Mouse (Mus musculus): ENCODE results near the gene Il21.

Gene Il21

GRCm38 (mm10) chr3:37232586-37233222, at the start of gene Il21:
Gene Il21, minus strand, starts transcription at chr3:37232636.
- no peak for DNase-seq (ENCODE audit: low read depth, low spot score)

GRCm38 (mm10) chr3:37280871-37281270, 48.4 kb upstream of the Il21 start:
- DNase-seq (ENCODE audit: low read depth, low spot score): no peak

DNA sequence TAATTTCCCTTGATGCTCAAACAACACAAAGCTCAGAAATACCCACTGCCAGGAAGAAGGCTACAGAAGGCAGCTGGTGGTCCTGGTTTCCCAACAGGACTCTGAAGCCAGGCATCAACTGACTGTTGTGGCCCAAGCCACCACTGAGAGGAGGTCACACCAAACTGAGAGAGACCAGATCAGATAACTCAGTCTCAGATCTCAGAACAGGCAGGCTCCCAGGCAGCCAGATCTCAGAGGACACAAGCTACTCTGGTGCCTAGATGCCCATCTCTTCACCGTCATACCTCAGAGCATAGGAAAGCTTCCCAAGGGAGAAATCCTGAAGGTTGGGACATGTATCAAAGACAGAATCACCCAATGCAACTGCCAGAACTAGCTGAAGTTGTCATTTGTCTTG, 47.8 kb upstream of the Il21 start:
- no peak for DNase-seq (ENCODE audit: low read depth, low spot score)

DNA sequence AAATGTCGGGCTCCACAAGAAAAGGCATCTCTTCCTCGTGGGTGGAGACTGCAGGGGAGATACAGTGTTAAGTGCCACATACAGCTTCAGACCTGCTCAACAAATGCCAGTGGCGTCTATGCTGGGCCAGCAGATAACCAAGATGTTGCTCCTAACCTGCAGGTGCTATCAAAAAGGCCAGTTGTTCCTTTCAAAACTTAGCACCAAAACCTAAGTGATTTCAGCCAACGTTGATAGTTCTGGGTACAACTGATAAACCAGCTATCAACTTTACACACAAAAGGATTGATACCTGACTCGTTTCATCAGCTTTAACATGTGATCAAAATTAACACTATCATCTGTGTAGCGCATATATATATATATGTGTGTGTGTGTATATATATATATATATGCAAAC, 42.2 kb upstream of the Il21 start:
- no peak for DNase-seq (ENCODE audit: low read depth, low spot score)

- no peak for DNase-seq (ENCODE audit: low read depth, low spot score)
Observed at GRCm38 (mm10) chr3:37273092-37273491, 40.7 kb upstream of the Il21 start.

DNA sequence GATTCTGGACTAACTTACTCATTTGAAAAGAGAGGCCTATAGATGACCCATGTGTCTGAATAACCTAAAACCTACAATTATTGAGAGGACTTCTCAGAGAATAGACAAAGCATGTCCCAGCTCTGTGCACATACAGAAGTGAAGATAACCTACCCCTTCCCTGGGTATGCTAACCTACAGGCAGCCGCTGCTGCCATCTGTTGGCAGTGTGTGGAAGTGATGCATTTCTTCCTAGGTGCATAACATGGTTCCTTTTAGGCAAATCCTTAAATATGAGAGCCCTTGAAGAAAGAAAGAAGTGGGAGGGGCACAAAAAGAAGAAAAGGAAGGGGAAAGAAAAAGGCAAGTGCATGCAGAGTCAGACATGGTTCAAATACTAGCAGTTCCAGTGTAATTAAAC, 38.8 kb upstream of the Il21 start:
- no peak for DNase-seq (ENCODE audit: low read depth, low spot score)

DNA sequence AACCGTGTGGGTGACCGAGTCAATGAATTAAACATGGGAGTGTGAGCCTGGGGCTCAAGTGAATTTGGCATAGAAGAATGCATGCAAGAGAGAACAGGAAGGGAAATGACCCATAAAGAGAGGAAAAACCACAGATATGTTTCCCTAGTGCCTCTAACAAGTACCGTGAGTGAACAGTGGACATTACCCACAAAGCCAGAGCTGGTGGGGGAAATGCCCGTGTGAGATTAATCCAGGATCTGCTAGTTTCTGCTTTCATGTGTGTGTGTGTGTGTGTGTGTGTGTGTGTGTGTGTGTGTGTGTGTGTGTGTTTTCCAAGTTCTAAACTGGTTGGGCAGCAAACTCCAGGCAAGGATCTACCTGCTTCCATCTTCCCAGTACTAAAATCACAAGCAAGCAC, 37.5 kb upstream of the Il21 start:
- no peak for DNase-seq (ENCODE audit: low read depth, low spot score)

DNA sequence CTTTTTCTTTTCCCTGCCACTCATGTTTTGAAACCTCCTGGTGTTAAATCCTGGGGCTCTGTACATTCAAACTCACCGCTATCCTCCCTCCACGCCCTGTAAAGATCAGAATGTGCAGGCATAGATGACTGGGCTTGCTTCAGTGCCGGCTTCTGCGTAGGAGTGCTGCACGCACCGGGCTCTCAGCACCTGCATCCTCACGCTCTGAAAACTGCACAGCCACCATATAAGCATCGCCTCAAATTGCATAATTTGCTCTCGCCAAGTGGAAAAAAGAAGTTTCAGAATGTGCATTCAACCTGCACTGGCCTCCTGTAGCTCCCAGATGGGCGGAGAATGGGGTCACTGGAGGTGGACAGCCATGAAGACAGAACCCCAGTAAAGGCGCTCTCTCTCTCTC, 35.9 kb upstream of the Il21 start:
- DNase-seq (ENCODE audit: low read depth, low spot score): no peak

DNA sequence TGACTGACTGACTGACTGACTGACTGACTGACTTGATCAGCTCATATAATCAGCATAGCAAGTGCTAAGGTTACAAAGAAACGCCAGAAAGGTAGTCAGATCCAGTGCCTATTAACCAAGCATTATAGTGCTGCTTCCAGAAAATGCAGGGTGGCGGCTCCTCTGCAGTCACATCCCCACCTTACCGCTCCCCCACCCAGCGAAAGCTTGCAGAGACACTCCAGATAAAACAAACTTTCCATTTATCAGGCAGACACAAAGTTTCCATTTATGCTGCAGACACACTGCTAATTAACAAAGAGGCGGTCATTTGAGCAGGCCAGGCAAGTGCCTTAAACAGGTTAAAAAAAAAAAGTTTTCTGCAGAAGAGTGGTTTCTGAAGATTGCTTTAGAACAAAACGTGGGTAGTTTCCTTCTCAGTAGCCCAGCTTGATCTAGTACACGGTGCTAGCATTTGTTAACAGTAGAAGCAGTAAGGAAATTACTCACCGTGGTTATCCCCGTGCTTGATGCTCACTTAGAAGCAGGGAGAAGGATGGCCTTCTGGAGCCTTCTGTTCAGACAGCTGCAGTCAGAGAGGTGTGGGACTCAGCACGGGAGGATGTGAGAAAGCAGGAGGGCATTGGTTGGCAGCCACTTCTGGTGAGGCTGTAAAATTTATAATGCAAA, 27.0 kb upstream of the Il21 start:
- no peak for DNase-seq (ENCODE audit: low read depth, low spot score)

DNA sequence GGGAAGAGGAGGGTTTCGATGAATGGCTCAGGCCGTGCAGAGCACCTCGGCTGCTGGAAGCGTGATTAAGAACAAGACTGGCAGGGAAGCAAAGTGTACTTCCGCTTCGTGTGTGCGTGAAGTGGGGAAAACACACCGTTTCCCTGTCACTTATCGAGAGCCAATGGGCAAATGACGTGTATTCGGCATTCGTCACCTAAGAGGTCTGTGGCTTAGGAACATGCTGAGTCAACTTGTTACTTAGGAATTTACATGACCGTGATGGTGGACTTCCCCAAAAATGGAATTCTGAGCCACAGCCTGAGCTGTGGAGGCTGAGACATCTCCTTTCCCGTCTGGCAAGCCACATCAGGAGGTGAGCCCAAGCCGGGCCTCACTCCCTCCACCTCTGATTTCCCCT, 25.3 kb upstream of the Il21 start:
- no peak for DNase-seq (ENCODE audit: low read depth, low spot score)

- no peak for DNase-seq (ENCODE audit: low read depth, low spot score)
Observed at GRCm38 (mm10) chr3:37250967-37251366, 18.5 kb upstream of the Il21 start.

- DNase-seq (ENCODE audit: low read depth, low spot score): no peak
Observed at GRCm38 (mm10) chr3:37235025-37235424, 2.6 kb upstream of the Il21 start.

- DNase-seq (ENCODE audit: low read depth, low spot score): no peak
Observed at GRCm38 (mm10) chr3:37231153-37231552, 1.3 kb downstream of the Il21 start.

- no peak for DNase-seq (ENCODE audit: low read depth, low spot score)
Observed at GRCm38 (mm10) chr3:37229082-37229829, 3.2 kb downstream of the Il21 start.

DNA sequence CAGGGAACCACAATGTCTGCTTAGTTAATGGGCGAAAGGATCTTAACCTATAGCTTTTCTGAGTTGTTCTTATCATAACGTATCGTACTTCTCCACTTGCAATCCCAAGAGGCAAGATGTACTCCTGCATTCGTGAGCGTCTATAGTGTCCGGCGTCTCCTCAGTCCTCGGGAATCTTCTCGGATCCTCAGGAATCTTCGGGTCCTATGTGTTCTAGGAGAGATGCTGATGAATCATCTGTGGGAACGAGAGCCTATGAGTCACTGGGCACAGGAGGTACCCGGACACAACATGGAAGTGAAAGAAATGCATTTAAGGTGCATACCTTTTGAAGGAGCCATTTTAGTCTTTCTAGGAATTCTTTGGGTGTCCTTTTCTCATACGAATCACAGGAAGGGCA, 7.3 kb downstream of the Il21 start:
- DNase-seq (ENCODE audit: low read depth, low spot score): no peak

DNA sequence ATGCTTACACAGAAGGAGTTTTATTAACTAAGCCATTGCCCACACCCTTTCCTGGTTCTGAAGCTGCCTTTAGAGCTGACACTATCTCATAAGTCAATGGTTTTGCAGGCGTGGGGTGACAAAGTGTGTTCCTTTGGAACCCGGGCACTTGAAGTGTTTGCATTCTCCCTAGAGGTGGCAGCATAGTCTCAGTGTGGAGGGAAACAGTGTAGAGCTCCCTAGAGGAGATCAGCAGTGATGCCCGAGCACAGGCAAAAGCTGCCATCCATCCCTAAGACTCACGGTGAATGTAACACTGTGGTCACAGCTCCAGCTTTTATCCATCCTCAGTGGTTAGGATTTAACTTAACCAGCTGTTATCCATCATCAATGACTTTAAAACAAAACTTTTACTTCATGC, 13.4 kb downstream of the Il21 start:
- no peak for DNase-seq (ENCODE audit: low read depth, low spot score)

DNA sequence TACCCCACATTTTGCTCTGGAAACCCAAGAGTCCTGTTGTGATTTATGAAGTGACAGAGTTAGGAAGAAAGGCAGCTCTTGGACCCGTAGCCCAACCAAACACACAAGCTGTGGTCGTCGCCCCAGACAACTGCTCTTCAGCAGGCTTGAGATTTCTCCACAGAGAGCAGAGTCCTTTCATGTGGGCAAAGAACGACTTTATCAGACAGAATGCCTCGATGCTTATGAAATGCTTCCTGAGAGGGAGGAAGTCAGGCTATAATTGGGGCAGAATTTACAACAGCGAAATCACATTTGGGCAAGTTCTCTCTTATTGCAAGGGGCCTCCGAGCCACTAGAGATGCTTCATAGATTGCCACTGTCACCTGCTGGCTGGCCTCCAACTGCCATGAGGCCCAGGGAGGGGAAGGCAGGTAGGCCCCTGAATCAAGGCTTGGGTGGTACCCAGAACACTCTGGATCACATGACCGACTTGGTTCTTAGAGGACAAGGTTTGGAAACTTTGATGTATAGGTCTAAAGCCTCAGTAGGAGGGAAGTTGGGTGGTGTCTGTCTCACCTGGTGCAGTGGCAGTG, 27.1 kb downstream of the Il21 start:
- no peak for DNase-seq (ENCODE audit: low read depth, low spot score)

- DNase-seq (ENCODE audit: low read depth, low spot score): no peak
Observed at GRCm38 (mm10) chr3:37204556-37204955, 27.9 kb downstream of the Il21 start.

DNA sequence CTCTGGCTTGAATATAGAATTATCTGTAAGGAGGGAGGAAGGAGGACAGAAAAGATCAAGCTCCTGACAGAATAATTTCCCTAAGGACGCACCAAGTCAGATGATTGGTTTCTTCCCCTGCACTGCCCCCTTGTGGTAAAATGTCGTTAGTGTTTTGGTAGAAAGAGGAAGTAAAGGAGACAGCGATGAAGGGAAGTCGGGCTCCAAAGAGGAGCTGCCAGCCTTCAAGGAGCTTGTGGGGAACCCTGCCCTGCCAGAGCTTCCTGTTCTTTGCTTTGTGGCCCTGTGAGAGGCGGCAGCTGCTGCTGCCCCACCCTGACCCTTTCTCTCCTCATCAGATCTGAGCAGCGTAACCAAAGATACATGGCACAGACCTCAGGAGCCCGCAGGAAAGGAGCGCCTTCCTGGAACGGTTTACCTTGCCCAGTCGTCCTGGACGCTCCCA, 28.4 kb downstream of the Il21 start:
- peak; percentile 49 for DNase-seq (ENCODE audit: low read depth, low spot score)

GRCm38 (mm10) chr3:37202856-37203255, 29.6 kb downstream of the Il21 start:
- DNase-seq (ENCODE audit: low read depth, low spot score): no peak

GRCm38 (mm10) chr3:37201122-37201916, 31.1 kb downstream of the Il21 start:
- DNase-seq (ENCODE audit: low read depth, low spot score): no peak

GRCm38 (mm10) chr3:37198302-37198701, 34.1 kb downstream of the Il21 start:
- no peak for DNase-seq (ENCODE audit: low read depth, low spot score)
